Mouse (Mus musculus) right cerebral cortex, postnatal 36 days (tissue): ENCODE measurements around the gene Six2.

Experiments
- DNase-seq, 2 experiments: peaks; one replicate each; pipeline ENCODE4 v3.0.0; 2022; ENCODE audit warnings: low spot score in 2 of 2, mixed read lengths in 1 of 2

Gene Six2

GRCm38 (mm10) chr17:85688236-85688910 is at the start of gene Six2:
Gene Six2 (minus strand): TSS chr17:85688274.
- no peak for DNase-seq

GRCm38 (mm10) chr17:85737090-85737780 is 49.2 kb upstream of the Six2 start:
- DNase-seq: no peak

- DNase-seq: no peak
Observed at GRCm38 (mm10) chr17:85731329-85731728, 43.3 kb upstream of the Six2 start.

GRCm38 (mm10) chr17:85730231-85731015 is 42.3 kb upstream of the Six2 start:
- DNase-seq: no peak

GRCm38 (mm10) chr17:85728071-85728718 is 40.1 kb upstream of the Six2 start:
- DNase-seq: no peak

GRCm38 (mm10) chr17:85725988-85726387 is 37.9 kb upstream of the Six2 start:
- DNase-seq: no peak

- no peak for DNase-seq
Observed at GRCm38 (mm10) chr17:85723166-85723565, 35.1 kb upstream of the Six2 start.

- DNase-seq: no peak
Observed at GRCm38 (mm10) chr17:85717266-85717665, 29.2 kb upstream of the Six2 start.

- DNase-seq: no peak
Observed at GRCm38 (mm10) chr17:85715784-85716183, 27.7 kb upstream of the Six2 start.

GRCm38 (mm10) chr17:85714370-85714769 is 26.3 kb upstream of the Six2 start:
- no peak for DNase-seq

GRCm38 (mm10) chr17:85712874-85713273 is 24.8 kb upstream of the Six2 start:
- no peak for DNase-seq

GRCm38 (mm10) chr17:85704369-85705260 is 16.5 kb upstream of the Six2 start:
- DNase-seq: no peak

- DNase-seq: no peak
Observed at GRCm38 (mm10) chr17:85700028-85700427, 12.0 kb upstream of the Six2 start.

- DNase-seq: no peak
Observed at GRCm38 (mm10) chr17:85698643-85699042, 10.6 kb upstream of the Six2 start.

GRCm38 (mm10) chr17:85697976-85698375 is 9.9 kb upstream of the Six2 start:
- DNase-seq: no peak

GRCm38 (mm10) chr17:85694499-85694898 is 6.4 kb upstream of the Six2 start:
- DNase-seq: no peak

- no peak for DNase-seq
Observed at GRCm38 (mm10) chr17:85693101-85693500, 5.0 kb upstream of the Six2 start.

GRCm38 (mm10) chr17:85692594-85692993 is 4.5 kb upstream of the Six2 start:
- DNase-seq: no peak

GRCm38 (mm10) chr17:85691701-85692536 is 3.8 kb upstream of the Six2 start:
- no peak for DNase-seq

GRCm38 (mm10) chr17:85690969-85691335 is 2.9 kb upstream of the Six2 start:
- no peak for DNase-seq
